Mouse (Mus musculus): ENCODE measurements at regions not wholly inside any gene's neighbourhood (a gene's known extent, or its start where the extent isn't known, plus 50 kb on each side); places are given as distances from the start of the nearest gene placed in this dataset.

- no peak for TF ChIP-seq CTCF (IDR thresholded peaks at IDR 0.05; ENCODE audit: borderline replicate concordance, control insufficient read depth, extremely low read depth, insufficient read depth, low read length, poor library complexity)
- TF ChIP-seq POLR2A (IDR thresholded peaks at IDR 0.05; ENCODE audit: control insufficient read depth, extremely low read depth, insufficient read depth, low read length, poor library complexity) = no peak
Observed at GRCm38 (mm10) chr13:37175997-37176396, 126.0 kb upstream of the F13a1 start.

All from thymus, adult 2 months (tissue).